Mouse (Mus musculus) spleen, adult 2 months (tissue): ENCODE measurements around the gene Rgs12. TPM values are rescaled to one million over a fixed set of nuclear protein-coding genes. Genes with fewer than 3 reads are reported as not detected.

ENCODE experiments used
- DNase-seq, 2 experiments: peaks; one replicate each; pipeline versions ENCODE4 v3.0.0 to v3.0.0-alpha.2; 2012 to 2021; ENCODE audit warnings: low spot score in 2 of 2, low read depth in 1 of 2
- H3K27ac ChIP-seq: fragments of 200-500 bp; 2 replicates; pipeline ENCODE4 v1.5.1; 2012; ENCODE audit warnings: low read length, inconsistent platforms; ENCODE audit not compliant: insufficient read depth
- H3K27me3 ChIP-seq: fragments of 200-500 bp; 2 replicates; pipeline ENCODE4 v1.6.1; 2012; ENCODE audit warnings: mild to moderate bottlenecking, moderate library complexity, low read length, inconsistent platforms; ENCODE audit not compliant: control insufficient read depth, insufficient read depth
- H3K36me3 ChIP-seq: fragments of 200-500 bp; 2 replicates; pipeline ENCODE4 v1.6.1; 2012; ENCODE audit warnings: mild to moderate bottlenecking, low read length, inconsistent platforms; ENCODE audit not compliant: control insufficient read depth, insufficient read depth
- H3K4me1 ChIP-seq: fragments of 200-500 bp; 2 replicates; pipeline ENCODE4 v1.6.1; 2011; ENCODE audit warnings: inconsistent platforms; ENCODE audit not compliant: control insufficient read depth, insufficient read depth, insufficient read length
- H3K4me3 ChIP-seq: fragments of 200-500 bp; 2 replicates; pipeline ENCODE4 v1.5.1; 2011; ENCODE audit warnings: mild to moderate bottlenecking, inconsistent platforms; ENCODE audit not compliant: insufficient read depth, insufficient read length; ENCODE audit errors: extremely low read depth
- CTCF ChIP-seq: fragments of 200-500 bp; IDR thresholded peaks from 2 replicates; pipeline ENCODE4 v1.5.1; 2011; ENCODE audit warnings: mild to moderate bottlenecking, inconsistent platforms; ENCODE audit not compliant: insufficient read depth, insufficient read length, insufficient replicate concordance; ENCODE audit errors: extremely low read depth
- POLR2A ChIP-seq: fragments of 200-500 bp; IDR thresholded peaks from 2 replicates; pipeline ENCODE4 v1.6.1; 2011; ENCODE audit warnings: low read depth, low read length, inconsistent platforms
- WGBS: fragments of 180-500 bp; shearing (Covaris S2); methylation state at CpG from one replicate; pipeline ENCODE4 v1.1.7; 2018; 5-methylcytosine and 5-hydroxymethylcytosine counted together
- polyA plus RNA-seq: library from polyadenylated mRNA; depleted of rRNA; stranded (reverse); fragments of >200 nt; gene quantifications from 2 replicates; pipeline ENCODE4 v1.2.3, GENCODE M21; 2012; rRNA removed

Rgs12 gene
- 27.8 and 30.1 TPM in 2 replicates for polyA plus RNA-seq

GRCm38 (mm10) chr5:34948861-34949760 is at the start of gene Rgs12:
Gene Rgs12, plus strand, starts transcription at chr5:34949445.
- Histone ChIP-seq H3K4me3 (peak within 1 kb of the TSS; percentile 70), H3K27ac (peak within 1 kb of the TSS; percentile 55), H3K27me3 (no peaks in the 10 kb centered on the region), H3K4me1 (peaks cover 5% of the 10 kb centered on the region; the same call in 1 of the 2 replicates), H3K36me3 (no peaks in the 10 kb centered on the region)
- WGBS: under 1% methylated on average over 81 of the region's 84 CpGs
- peak; percentile 56 to 81 for DNase-seq
- no peak for TF ChIP-seq POLR2A

- peaks cover 34% of the 10 kb centered on the region for H3K36me3 ChIP-seq
- H3K4me3 ChIP-seq: no peak overlapping the region
- H3K27ac ChIP-seq: no peak overlapping the region
- WGBS: 97% methylated on average over 6 of the region's 6 CpGs
- H3K4me1 ChIP-seq: no peaks in the 10 kb centered on the region
- TF ChIP-seq POLR2A (no peak), CTCF (no peak)
- H3K27me3 ChIP-seq: no peaks in the 10 kb centered on the region
- DNase-seq: no peak
Observed at GRCm38 (mm10) chr5:34899787-34900469, 49.3 kb upstream of the Rgs12 start.

GRCm38 (mm10) chr5:34902371-34902770 is 46.9 kb upstream of the Rgs12 start:
- DNase-seq: no peak
- no peaks in the 10 kb centered on the region for H3K27me3 ChIP-seq
- TF ChIP-seq CTCF: no peak
- no peak for TF ChIP-seq POLR2A
- peaks cover 40% of the 10 kb centered on the region for H3K36me3 ChIP-seq
- H3K4me1 ChIP-seq: no peaks in the 10 kb centered on the region
- no peak overlapping the region for H3K4me3 ChIP-seq
- H3K27ac ChIP-seq: no peak overlapping the region

GRCm38 (mm10) chr5:34902811-34903385 is 46.3 kb upstream of the Rgs12 start:
- WGBS: 96% methylated on average over 5 of the region's 5 CpGs
- Histone ChIP-seq H3K27me3 (no peaks in the 10 kb centered on the region), H3K36me3 (peaks cover 37% of the 10 kb centered on the region), H3K4me1 (no peaks in the 10 kb centered on the region), H3K27ac (no peak overlapping the region), H3K4me3 (no peak overlapping the region)
- TF ChIP-seq POLR2A (no peak), CTCF (no peak)
- no peak for DNase-seq

- Histone ChIP-seq H3K4me1 (no peaks in the 10 kb centered on the region), H3K27ac (no peak overlapping the region), H3K36me3 (peaks cover 29% of the 10 kb centered on the region), H3K27me3 (no peaks in the 10 kb centered on the region), H3K4me3 (no peak overlapping the region)
- TF ChIP-seq POLR2A: no peak
- no peak for TF ChIP-seq CTCF
- DNase-seq: no peak
Observed at GRCm38 (mm10) chr5:34904412-34904811, 44.8 kb upstream of the Rgs12 start.

- Histone ChIP-seq H3K27ac (no peak overlapping the region), H3K4me3 (no peak overlapping the region), H3K27me3 (no peaks in the 10 kb centered on the region), H3K4me1 (no peaks in the 10 kb centered on the region), H3K36me3 (peaks cover 23% of the 10 kb centered on the region)
- no peak for DNase-seq
- WGBS: 92% methylated on average over 4 of the region's 4 CpGs
- TF ChIP-seq CTCF (no peak), POLR2A (no peak)
Observed at GRCm38 (mm10) chr5:34907230-34907629, 42.0 kb upstream of the Rgs12 start.
